Mouse (Mus musculus): ENCODE results near the gene Dock7. TPM values are rescaled to one million over a fixed set of nuclear protein-coding genes. Genes with fewer than 3 reads are reported as not detected.

The Dock7 gene
- polyA plus RNA-seq, 1 experiment from 2014 or later, result 95.6 TPM

GRCm38 (mm10) chr4:99141578-99141977 is 20.9 kb upstream of the Dock7 start:
- no peak overlapping the region for H3K4me2 ChIP-seq (replicated peaks)
- H3K9ac ChIP-seq (replicated peaks), result no peak overlapping the region
- H3K27ac ChIP-seq, result no peak overlapping the region
- WGBS, result 91% methylated on average over 3 of the region's 3 CpGs
- H3K27me3 ChIP-seq, result no peaks in the 10 kb centered on the region
- no peaks in the 10 kb centered on the region for H3K4me1 ChIP-seq (replicated peaks)
- no peak for ATAC-seq
- H3K9me3 ChIP-seq, result no peaks in the 10 kb centered on the region; the same call in 1 of the 2 replicates
- no peaks in the 10 kb centered on the region for H3K36me3 ChIP-seq
- H3K4me3 ChIP-seq (replicated peaks), result no peak overlapping the region

DNA sequence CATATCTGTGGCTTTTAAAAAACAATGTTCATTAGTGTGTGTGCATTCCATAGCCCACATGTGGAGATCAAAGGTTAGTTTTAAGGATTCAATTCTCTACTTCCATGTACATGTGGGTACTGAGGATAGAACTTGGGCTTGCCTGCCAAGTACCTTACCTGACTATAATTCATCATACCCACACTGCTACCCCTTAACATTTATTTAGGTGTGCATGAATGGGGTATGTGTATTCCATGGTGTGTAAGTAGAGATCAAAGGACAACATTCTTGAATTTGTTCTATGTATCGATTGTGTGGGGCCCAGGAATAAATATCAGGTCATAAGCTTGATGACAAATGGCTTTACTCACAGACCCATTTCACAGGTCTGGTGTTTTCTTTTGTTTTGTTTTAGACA is 20.5 kb upstream of the Dock7 start:
- Histone ChIP-seq H3K4me1 (replicated peaks) (no peaks in the 10 kb centered on the region), H3K27me3 (no peaks in the 10 kb centered on the region), H3K36me3 (no peaks in the 10 kb centered on the region), H3K9ac (replicated peaks) (no peak overlapping the region), H3K4me2 (replicated peaks) (no peak overlapping the region), H3K9me3 (no peaks in the 10 kb centered on the region; the same call in 1 of the 2 replicates), H3K27ac (no peak overlapping the region), H3K4me3 (replicated peaks) (no peak overlapping the region)
- ATAC-seq, result no peak
- 96% methylated on average over 1 of the region's 1 CpGs for WGBS

- H3K4me1 ChIP-seq (replicated peaks), result no peaks in the 10 kb centered on the region
- no peaks in the 10 kb centered on the region for H3K9me3 ChIP-seq
- H3K4me2 ChIP-seq (replicated peaks), result no peak overlapping the region
- H3K9ac ChIP-seq (replicated peaks), result no peak overlapping the region
- ATAC-seq, result no peak
- no peak overlapping the region for H3K4me3 ChIP-seq (replicated peaks)
- H3K27me3 ChIP-seq, result no peaks in the 10 kb centered on the region
- H3K36me3 ChIP-seq, result no peaks in the 10 kb centered on the region
- H3K27ac ChIP-seq, result no peak overlapping the region
- WGBS, result 89% methylated on average over 8 of the region's 8 CpGs
Measured at GRCm38 (mm10) chr4:99137986-99138641, 17.4 kb upstream of the Dock7 start.

- no peak overlapping the region for H3K4me2 ChIP-seq (replicated peaks)
- H3K36me3 ChIP-seq, result no peaks in the 10 kb centered on the region
- H3K4me3 ChIP-seq (replicated peaks), result no peak overlapping the region
- no peak overlapping the region for H3K9ac ChIP-seq (replicated peaks)
- no peaks in the 10 kb centered on the region for H3K9me3 ChIP-seq
- no peaks in the 10 kb centered on the region for H3K4me1 ChIP-seq (replicated peaks)
- H3K27ac ChIP-seq, result no peak overlapping the region
- 62% methylated on average over 3 of the region's 3 CpGs for WGBS
- ATAC-seq, result no peak
- no peaks in the 10 kb centered on the region for H3K27me3 ChIP-seq
Measured at GRCm38 (mm10) chr4:99134522-99134921, 13.8 kb upstream of the Dock7 start.

- Histone ChIP-seq H3K9ac (replicated peaks) (no peak overlapping the region), H3K9me3 (no peaks in the 10 kb centered on the region), H3K36me3 (no peaks in the 10 kb centered on the region), H3K4me3 (replicated peaks) (no peak overlapping the region), H3K4me2 (replicated peaks) (no peak overlapping the region), H3K4me1 (replicated peaks) (no peaks in the 10 kb centered on the region), H3K27me3 (no peaks in the 10 kb centered on the region), H3K27ac (no peak overlapping the region)
- no peak for ATAC-seq
- 92% methylated on average over 8 of the region's 8 CpGs for WGBS
Measured at GRCm38 (mm10) chr4:99133326-99133725, 12.6 kb upstream of the Dock7 start.

- no peak for ATAC-seq
- Histone ChIP-seq H3K27ac (no peak overlapping the region), H3K4me1 (replicated peaks) (no peaks in the 10 kb centered on the region), H3K4me3 (replicated peaks) (no peak overlapping the region), H3K27me3 (no peaks in the 10 kb centered on the region), H3K9me3 (no peaks in the 10 kb centered on the region), H3K4me2 (replicated peaks) (no peak overlapping the region), H3K36me3 (no peaks in the 10 kb centered on the region), H3K9ac (replicated peaks) (no peak overlapping the region)
- 58% methylated on average over 6 of the region's 6 CpGs for WGBS
Measured at GRCm38 (mm10) chr4:99132686-99133085, 12.0 kb upstream of the Dock7 start.

GRCm38 (mm10) chr4:99131227-99131653 is 10.5 kb upstream of the Dock7 start:
- no peaks in the 10 kb centered on the region for H3K9me3 ChIP-seq
- no peaks in the 10 kb centered on the region for H3K36me3 ChIP-seq
- 90% methylated on average over 9 of the region's 9 CpGs for WGBS
- no peak overlapping the region for H3K9ac ChIP-seq (replicated peaks)
- no peaks in the 10 kb centered on the region for H3K27me3 ChIP-seq
- H3K4me2 ChIP-seq (replicated peaks), result no peak overlapping the region
- H3K27ac ChIP-seq, result no peak overlapping the region
- no peak overlapping the region for H3K4me3 ChIP-seq (replicated peaks)
- H3K4me1 ChIP-seq (replicated peaks), result no peaks in the 10 kb centered on the region
- no peak for ATAC-seq

- Histone ChIP-seq H3K9me3 (no peaks in the 10 kb centered on the region), H3K36me3 (no peaks in the 10 kb centered on the region), H3K9ac (replicated peaks) (no peak overlapping the region), H3K4me1 (replicated peaks) (peaks cover 24% of the 10 kb centered on the region), H3K27ac (no peak overlapping the region), H3K4me3 (replicated peaks) (no peak overlapping the region), H3K27me3 (no peaks in the 10 kb centered on the region), H3K4me2 (replicated peaks) (no peak overlapping the region)
- 63% methylated on average over 3 of the region's 3 CpGs for WGBS
- no peak for ATAC-seq
Measured at GRCm38 (mm10) chr4:99123546-99123945, 2.8 kb upstream of the Dock7 start.

- no peaks in the 10 kb centered on the region for H3K27me3 ChIP-seq
- peaks cover 31% of the 10 kb centered on the region for H3K4me1 ChIP-seq (replicated peaks)
- H3K4me3 ChIP-seq (replicated peaks), result no peak overlapping the region
- ATAC-seq, result no peak
- WGBS, result 97% methylated on average over 1 of the region's 1 CpGs
- H3K27ac ChIP-seq, result no peak overlapping the region
- no peaks in the 10 kb centered on the region for H3K36me3 ChIP-seq
- H3K9ac ChIP-seq (replicated peaks), result no peak overlapping the region
- no peaks in the 10 kb centered on the region for H3K9me3 ChIP-seq
- no peak overlapping the region for H3K4me2 ChIP-seq (replicated peaks)
Measured at GRCm38 (mm10) chr4:99122786-99123185, 2.1 kb upstream of the Dock7 start.

DNA sequence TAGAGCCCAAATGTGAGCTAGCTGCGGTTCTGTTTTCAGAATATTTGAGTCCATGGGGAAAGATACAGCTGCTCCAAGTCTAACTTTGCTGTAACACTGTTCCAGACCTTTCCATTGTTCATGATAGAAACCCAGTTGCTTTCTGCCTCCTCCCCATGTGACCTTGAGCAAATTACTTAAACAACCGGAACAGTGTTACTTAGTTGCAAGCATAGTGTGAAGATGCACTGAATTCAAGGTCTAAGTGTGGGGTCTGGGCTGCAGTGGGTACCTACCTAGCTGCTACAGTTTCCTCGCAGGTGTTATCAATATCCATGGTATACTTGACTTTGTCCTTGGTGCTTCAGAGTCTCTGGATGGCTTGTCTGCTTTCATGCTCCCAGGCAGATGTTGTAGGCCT is 1.3 kb upstream of the Dock7 start:
- H3K9ac ChIP-seq (replicated peaks), result no peak overlapping the region; the same call in 1 of the 2 replicates
- WGBS, result 79% methylated on average over 3 of the region's 3 CpGs
- peaks cover 36% of the 10 kb centered on the region for H3K4me1 ChIP-seq (replicated peaks)
- no peaks in the 10 kb centered on the region for H3K36me3 ChIP-seq
- no peak for ATAC-seq
- H3K27ac ChIP-seq, result peak overlapping the region; percentile 95; the same call in 1 of the 2 replicates
- 0 out of 2 replicates have a peak overlapping the region, but pooled peaks have one; percentile 95 for H3K4me3 ChIP-seq (replicated peaks)
- H3K4me2 ChIP-seq (replicated peaks), result peak overlapping the region; percentile 62
- H3K27me3 ChIP-seq, result no peaks in the 10 kb centered on the region
- H3K9me3 ChIP-seq, result no peaks in the 10 kb centered on the region

DNA sequence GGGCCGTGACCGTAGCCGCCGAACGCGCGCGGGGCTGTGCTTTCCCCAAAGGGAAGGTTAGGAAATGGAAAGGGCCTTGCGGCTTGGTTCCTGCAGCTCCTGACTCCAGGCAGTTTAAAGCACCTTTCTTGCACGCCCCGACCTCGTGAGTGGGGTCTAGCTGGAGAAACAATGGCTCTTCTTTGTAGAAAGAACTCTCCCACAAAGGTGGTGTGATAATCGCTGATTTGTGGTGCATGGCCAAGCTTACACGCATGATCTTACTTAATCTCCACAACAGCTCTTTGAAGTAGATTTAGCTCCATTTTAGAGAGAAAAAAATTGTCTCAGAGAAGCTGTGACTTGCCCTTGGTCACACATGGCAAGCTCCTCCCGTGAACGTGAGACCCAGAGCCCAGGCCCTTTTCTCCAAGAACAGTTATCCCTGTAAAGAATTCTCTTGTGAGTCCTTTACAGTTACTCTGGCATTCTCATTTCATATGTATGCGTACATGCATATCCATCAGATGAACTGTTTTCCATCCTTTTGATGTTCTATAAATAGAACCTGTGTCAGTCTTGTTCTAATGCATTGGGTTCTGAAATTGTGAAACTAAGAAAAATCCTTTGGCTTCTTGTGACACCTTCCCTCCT is 524 bp upstream of the Dock7 start:
- Histone ChIP-seq H3K9ac (replicated peaks) (peak overlapping the region; percentile 99), H3K9me3 (no peaks in the 10 kb centered on the region), H3K36me3 (no peaks in the 10 kb centered on the region), H3K27ac (peak overlapping the region; percentile 95), H3K27me3 (no peaks in the 10 kb centered on the region), H3K4me1 (replicated peaks) (peaks cover 44% of the 10 kb centered on the region), H3K4me2 (replicated peaks) (peak overlapping the region; percentile 62), H3K4me3 (replicated peaks) (peak overlapping the region; percentile 95)
- ATAC-seq, result peak; percentile 15
- 1% methylated on average over 17 of the region's 17 CpGs for WGBS

DNA sequence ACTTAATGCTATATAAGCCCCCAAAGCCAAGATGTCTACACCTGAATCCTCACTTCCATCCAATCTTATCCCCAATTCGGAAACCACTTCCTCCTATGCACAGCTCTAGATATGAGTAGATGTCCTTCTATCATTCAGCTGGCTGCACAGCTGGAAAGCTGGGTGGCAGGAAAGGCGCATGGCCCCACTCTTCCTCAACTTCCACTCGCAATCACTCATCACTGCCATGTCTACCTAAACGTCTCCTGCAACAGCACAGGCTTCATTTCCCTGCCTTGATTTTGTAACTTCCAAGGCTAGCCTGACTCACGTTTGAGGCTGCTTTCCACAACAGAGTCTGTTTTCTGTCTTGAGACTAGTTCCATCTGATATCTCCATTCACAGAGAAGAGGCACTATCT is 1.7 kb downstream of the Dock7 start:
- H3K9me3 ChIP-seq, result no peaks in the 10 kb centered on the region
- H3K27me3 ChIP-seq, result no peaks in the 10 kb centered on the region
- H3K4me1 ChIP-seq (replicated peaks), result peaks cover 55% of the 10 kb centered on the region
- WGBS, result 59% methylated on average over 5 of the region's 5 CpGs
- H3K4me3 ChIP-seq (replicated peaks), result peak overlapping the region; percentile 95
- no peaks in the 10 kb centered on the region for H3K36me3 ChIP-seq
- H3K27ac ChIP-seq, result no peak overlapping the region
- H3K4me2 ChIP-seq (replicated peaks), result peak overlapping the region; percentile 71
- peak overlapping the region; percentile 62 for H3K9ac ChIP-seq (replicated peaks)
- ATAC-seq, result no peak

Measured in midbrain, embryonic 13.5 days (tissue).